Mouse (Mus musculus): ENCODE results near the gene Ppp1r3a. TPM values are rescaled to one million over a fixed set of nuclear protein-coding genes. Genes with fewer than 3 reads are reported as not detected.

Gene Ppp1r3a
- polyA plus RNA-seq (2015; fragmentation: Nextera tagmentation; extraction: Ambion mirVana), result 0.03 and 0.06 TPM in 2 replicates

GRCm38 (mm10) chr6:14754901-14755591 lies at the start of gene Ppp1r3a:
Ppp1r3a (minus strand) TSS chr6:14755274.

Other genes with a start within 250 kb of the Ppp1r3a start
- 6.0 and 12.2 TPM in 2 replicates for gene Foxp2, start 146.1 kb upstream of the Ppp1r3a start, polyA plus RNA-seq (2015; fragmentation: Nextera tagmentation; extraction: Ambion mirVana)

All from adrenal gland, postnatal 0 days (tissue).